Mouse (Mus musculus) midbrain, embryonic 10.5 days (tissue): ENCODE results near the gene Runx2. TPM values are rescaled to one million over a fixed set of nuclear protein-coding genes. Genes with fewer than 3 reads are reported as not detected.

Source experiments
- DNase-seq: peaks from one replicate; pipeline ENCODE4 v3.0.0-alpha.2; 2017; ENCODE audit warnings: low spot score
- H3K27ac ChIP-seq: fragments of 300-500 bp; sonication (generic); replicated peaks from 2 replicates; pipeline ENCODE4 v1.5.1; 2016; ENCODE audit warnings: mild to moderate bottlenecking
- H3K27me3 ChIP-seq: fragments of 300-500 bp; sonication (generic); 2 replicates; pipeline ENCODE4 v1.6.1; 2016; ENCODE audit warnings: low read depth, mild to moderate bottlenecking; ENCODE audit not compliant: poor library complexity, severe bottlenecking
- H3K36me3 ChIP-seq: fragments of 300-500 bp; sonication (generic); 2 replicates; pipeline ENCODE4 v1.6.1; 2016; ENCODE audit warnings: mild to moderate bottlenecking, moderate library complexity
- H3K4me1 ChIP-seq: fragments of 300-500 bp; sonication (generic); 2 replicates; pipeline ENCODE4 v1.6.1; 2016
- H3K4me3 ChIP-seq: fragments of 300-500 bp; sonication (generic); 2 replicates; pipeline ENCODE4 v1.5.1; 2016; ENCODE audit warnings: mild to moderate bottlenecking, moderate library complexity
- H3K9me3 ChIP-seq: fragments of 300-500 bp; sonication (generic); replicated peaks from 2 replicates; pipeline ENCODE4 v1.6.1; 2016; ENCODE audit warnings: mild to moderate bottlenecking
- WGBS: fragments of 180-500 bp; shearing (Covaris S2); methylation state at CpG from one replicate; pipeline ENCODE4 v1.1.7; 2016; 5-methylcytosine and 5-hydroxymethylcytosine counted together
- polyA plus RNA-seq: library from polyadenylated mRNA; unstranded; fragments of >200 nt; fragmentation: Nextera tagmentation; extraction: Ambion mirVana; gene quantifications from 2 replicates; pipeline ENCODE4 v1.2.1, GENCODE M21; 2016

Runx2 gene
- polyA plus RNA-seq, 1 experiment from 2014 or later: 0.17 TPM

DNA sequence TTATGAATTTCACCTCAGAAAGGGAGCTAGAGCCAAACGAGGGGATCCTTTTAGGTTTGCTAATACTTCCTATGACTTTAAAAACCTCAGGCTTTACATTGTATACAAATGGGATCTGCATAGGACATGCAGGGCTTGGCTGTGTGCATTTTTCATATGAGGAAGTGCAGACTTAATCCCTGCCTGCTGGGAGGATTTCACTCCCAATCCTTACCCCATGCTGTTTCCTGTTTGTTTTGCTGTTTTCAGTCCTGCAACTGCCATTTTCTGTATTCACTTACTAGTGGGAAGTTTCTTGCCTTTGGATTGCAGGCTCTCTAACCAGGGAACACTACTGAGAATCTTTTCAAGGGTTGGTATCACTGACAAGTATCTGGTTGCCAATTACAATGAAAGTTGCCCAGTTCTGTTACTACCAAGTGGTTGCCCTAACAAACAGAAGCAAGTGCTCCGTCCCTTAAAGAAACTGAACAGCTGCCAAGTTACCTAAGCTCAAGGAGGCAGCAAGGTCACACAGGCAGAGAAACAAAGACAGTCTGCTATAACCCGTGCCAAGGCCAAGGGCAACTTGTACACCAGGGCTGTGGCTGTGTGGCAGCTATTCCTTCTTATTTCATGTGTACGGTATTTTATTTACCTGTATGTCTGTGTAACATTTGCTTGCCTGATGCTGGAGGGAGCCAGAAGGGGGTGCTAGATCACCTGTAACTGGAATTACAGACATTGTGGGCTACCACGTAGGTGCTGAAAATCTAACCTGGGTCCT is 25.4 kb downstream of the Runx2 start:
- no peaks in the 10 kb centered on the region for H3K9me3 ChIP-seq
- peaks cover 6% of the 10 kb centered on the region; the same call in 1 of the 2 replicates for H3K4me1 ChIP-seq
- H3K27ac ChIP-seq: no peak overlapping the region
- H3K27me3 ChIP-seq: no peaks in the 10 kb centered on the region
- H3K4me3 ChIP-seq: no peak overlapping the region
- DNase-seq: no peak
- 56% methylated on average over 5 of the region's 5 CpGs for WGBS
- H3K36me3 ChIP-seq: peaks cover 9% of the 10 kb centered on the region

DNA sequence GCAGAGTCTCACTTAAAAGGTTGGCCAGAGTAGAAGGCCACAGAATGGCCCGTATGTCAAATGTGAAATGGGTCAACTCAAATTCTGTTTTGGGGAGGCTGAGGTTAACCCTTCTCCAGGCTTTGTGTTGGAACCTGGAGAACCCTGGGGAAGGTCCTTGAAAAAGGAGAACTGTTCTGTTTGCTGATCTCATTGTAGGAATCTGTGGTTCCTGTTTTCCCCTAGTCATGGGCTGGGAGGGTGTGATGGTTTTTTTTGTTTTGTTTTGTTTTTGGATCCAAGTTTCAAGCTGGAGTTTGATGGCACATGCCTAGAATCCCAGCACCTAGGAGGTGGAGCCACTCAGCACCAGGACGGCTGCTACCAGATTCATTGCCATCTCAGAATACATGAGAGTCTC is 31.5 kb downstream of the Runx2 start:
- peaks cover 4% of the 10 kb centered on the region for H3K4me1 ChIP-seq
- no peak overlapping the region for H3K27ac ChIP-seq
- no peaks in the 10 kb centered on the region for H3K9me3 ChIP-seq
- H3K27me3 ChIP-seq: no peaks in the 10 kb centered on the region
- 75% methylated on average over 2 of the region's 2 CpGs for WGBS
- no peak overlapping the region for H3K4me3 ChIP-seq
- DNase-seq: no peak
- no peaks in the 10 kb centered on the region for H3K36me3 ChIP-seq

DNA sequence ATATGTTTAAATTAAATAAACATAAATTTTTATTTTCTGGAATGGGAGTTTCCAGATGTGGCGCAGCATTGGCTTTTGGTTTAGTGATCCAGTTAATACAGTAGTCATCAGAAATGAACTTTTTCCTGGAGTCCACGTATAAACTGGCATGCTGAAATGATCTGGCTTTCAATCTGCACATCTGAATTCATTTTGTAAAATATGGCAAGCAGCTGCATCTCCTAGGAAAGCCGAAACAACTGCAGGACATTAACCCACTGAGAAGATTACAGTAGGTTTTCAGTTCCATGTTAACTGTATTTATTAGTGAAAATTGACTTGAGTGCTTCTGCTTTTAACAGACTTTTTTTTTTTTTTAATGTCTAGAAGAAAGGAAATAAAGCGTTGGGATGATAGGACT is 32.2 kb downstream of the Runx2 start:
- no peak for DNase-seq
- Histone ChIP-seq H3K36me3 (no peaks in the 10 kb centered on the region), H3K4me1 (peaks cover 12% of the 10 kb centered on the region), H3K4me3 (no peak overlapping the region), H3K27me3 (no peaks in the 10 kb centered on the region), H3K9me3 (no peaks in the 10 kb centered on the region), H3K27ac (no peak overlapping the region)
- 90% methylated on average over 4 of the region's 4 CpGs for WGBS

DNA sequence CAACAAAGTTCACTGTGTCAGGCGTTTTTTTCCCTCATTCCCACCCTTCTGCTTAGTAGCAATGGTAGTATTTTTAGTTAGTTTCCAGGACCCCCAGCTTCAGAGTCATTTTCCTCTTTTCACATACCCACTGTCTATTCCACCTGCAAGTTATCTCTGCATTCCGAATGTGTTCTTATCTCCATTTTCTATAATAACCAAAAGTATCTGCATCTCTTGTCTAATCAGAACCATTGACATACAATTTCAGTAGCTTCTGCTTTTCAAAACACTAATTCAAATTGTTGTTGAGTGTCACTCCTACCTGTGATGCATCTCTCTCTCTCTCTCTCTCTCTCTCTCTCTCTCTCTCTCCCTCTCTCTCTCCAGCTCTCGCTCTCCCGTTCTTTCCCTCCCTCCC is 34.2 kb downstream of the Runx2 start:
- H3K27me3 ChIP-seq: no peaks in the 10 kb centered on the region
- H3K4me3 ChIP-seq: no peak overlapping the region
- H3K4me1 ChIP-seq: peaks cover 13% of the 10 kb centered on the region
- WGBS: 69% methylated on average over 4 of the region's 4 CpGs
- no peak overlapping the region for H3K27ac ChIP-seq
- DNase-seq: no peak
- H3K9me3 ChIP-seq: no peaks in the 10 kb centered on the region; the same call in 1 of the 2 replicates
- H3K36me3 ChIP-seq: no peaks in the 10 kb centered on the region

DNA sequence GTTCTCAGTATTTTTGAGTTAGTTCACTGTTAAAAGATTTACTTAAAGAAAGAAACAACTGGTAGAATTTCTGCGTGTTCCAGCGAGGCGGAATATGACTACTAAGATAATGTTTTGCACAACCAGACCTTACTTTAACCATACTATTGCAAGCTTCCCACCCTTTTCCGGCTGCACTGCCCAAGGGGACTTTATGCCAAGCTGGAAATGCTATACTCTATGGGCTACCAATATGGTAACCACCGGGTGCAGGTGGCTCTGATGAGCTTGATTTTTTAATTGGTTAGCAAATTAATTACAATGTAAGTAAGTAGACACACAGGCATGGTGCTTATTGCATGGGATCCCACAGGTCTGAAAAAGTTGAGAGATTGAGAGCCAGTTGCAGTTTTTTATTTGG is 36.5 kb downstream of the Runx2 start:
- Histone ChIP-seq H3K36me3 (no peaks in the 10 kb centered on the region), H3K27ac (peak overlapping the region; percentile 99; the same call in 1 of the 2 replicates), H3K9me3 (no peaks in the 10 kb centered on the region; the same call in 1 of the 2 replicates), H3K4me3 (peak overlapping the region; percentile 93), H3K4me1 (peaks cover 13% of the 10 kb centered on the region), H3K27me3 (no peaks in the 10 kb centered on the region)
- 79% methylated on average over 5 of the region's 5 CpGs for WGBS
- DNase-seq: no peak

DNA sequence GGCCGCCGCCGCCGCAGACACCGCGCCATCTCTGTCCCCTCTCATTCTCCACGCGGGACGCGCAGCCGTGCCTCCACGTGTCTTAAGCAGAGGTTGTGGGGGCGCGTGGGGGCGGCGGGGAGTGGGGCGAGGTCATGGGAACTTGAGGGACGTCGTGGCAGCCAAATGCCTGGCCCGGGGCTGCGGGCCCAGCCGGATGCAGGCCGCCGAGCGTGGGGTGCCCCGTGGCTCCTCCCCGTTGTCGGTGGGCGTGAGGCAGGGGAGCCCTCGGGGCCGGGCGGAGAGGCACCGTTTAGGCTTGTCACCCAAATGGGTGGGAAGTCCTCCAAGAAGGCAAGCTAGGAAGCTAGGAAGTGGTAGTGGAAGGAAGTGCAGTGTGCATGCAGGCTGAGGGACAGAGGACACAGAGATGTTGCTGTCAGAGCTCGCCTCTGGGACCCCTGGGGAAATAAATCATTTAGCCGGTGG is 37.2 kb downstream of the Runx2 start:
- Histone ChIP-seq H3K27ac (peak overlapping the region; percentile 99), H3K9me3 (no peaks in the 10 kb centered on the region; the same call in 1 of the 2 replicates), H3K4me3 (peak overlapping the region; percentile 93), H3K36me3 (no peaks in the 10 kb centered on the region), H3K27me3 (no peaks in the 10 kb centered on the region), H3K4me1 (peaks cover 13% of the 10 kb centered on the region)
- DNase-seq: peak; percentile 74
- WGBS: under 1% methylated on average over 35 of the region's 35 CpGs

DNA sequence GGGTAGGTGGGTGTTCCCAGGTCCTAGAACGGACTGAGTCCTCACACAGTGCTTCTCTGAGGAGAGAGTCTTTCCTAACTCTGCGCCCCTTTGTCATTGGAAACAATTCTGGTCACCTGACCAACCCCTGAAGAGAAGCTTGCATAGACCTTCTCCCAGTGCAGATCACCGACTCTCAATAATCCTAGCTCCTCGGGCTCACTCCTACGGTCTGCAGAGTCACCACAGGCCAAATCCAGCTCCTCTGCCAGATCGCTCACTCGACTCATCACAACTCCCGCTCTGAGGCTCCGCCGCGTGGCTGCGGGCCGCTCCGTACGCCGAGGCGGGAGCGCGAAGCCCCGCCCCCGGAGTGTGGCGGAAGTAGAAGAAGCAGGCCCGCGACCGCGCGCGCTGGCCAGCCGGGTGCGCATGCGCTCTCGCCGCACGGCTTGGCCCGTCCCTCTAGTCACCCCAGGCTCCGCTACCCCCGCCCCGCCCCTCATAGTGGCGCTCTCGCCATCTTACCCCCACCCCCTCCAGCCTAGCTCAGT is 37.8 kb downstream of the Runx2 start, which contains the start of gene Supt3:
Gene Supt3, plus strand, starts transcription at position 415 of the 533 bp plus-strand sequence.
- peak; percentile 95 for DNase-seq
- WGBS: under 1% methylated on average over 38 of the region's 40 CpGs

DNA sequence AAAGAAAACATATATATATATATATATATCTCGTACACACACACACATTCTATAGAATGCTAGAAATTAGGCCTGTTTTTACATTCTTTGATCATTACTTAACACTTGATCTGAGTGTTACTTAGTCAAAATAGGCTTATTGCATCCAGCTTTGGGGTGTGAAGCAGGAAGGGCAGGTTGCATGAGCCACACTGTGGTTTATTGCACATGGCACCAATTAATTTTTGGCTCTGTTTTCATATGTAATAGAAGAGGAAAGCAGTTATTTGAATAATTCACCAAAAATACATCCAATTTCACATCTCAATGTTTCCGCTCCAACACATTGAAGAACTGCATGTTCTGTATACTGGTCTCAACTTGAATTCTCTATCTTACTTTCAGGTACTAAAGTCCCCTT is 42.0 kb downstream of the Runx2 start:
- Histone ChIP-seq H3K27me3 (no peaks in the 10 kb centered on the region), H3K36me3 (no peaks in the 10 kb centered on the region), H3K9me3 (no peaks in the 10 kb centered on the region; the same call in 1 of the 2 replicates), H3K27ac (no peak overlapping the region), H3K4me1 (peaks cover 4% of the 10 kb centered on the region), H3K4me3 (no peak overlapping the region)
- 87% methylated on average over 2 of the region's 2 CpGs for WGBS
- no peak for DNase-seq

More for the DNA sequence above, 37.8 kb downstream of the Runx2 start, which contains the start of gene Supt3:
- peaks cover 13% of the 10 kb centered on the region for H3K4me1 ChIP-seq
- peak within 1 kb of the TSS; percentile 93 for H3K4me3 ChIP-seq
- H3K9me3 ChIP-seq: no peaks in the 10 kb centered on the region; the same call in 1 of the 2 replicates
- peak within 1 kb of the TSS; percentile 99 for H3K27ac ChIP-seq
- no peaks in the 10 kb centered on the region for H3K36me3 ChIP-seq
- no peaks in the 10 kb centered on the region for H3K27me3 ChIP-seq

DNA sequence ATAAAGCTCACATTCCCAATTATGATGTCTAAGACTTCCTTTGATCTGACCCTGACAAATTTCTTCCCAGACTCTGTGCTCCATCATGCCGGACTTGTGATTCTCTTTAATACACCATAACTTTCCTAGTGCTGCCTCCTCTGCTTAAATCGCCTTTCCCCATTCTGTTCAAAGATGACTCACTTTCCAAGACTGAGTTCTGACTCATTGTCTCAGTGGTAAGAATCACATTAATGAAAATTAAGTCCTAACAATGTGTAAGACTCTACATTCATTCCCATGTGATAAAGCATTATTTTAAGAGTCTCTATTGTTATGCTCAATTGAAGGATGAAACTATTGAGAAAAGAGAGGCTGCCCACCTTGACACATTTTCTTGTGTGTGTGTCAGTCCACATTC is 43.7 kb downstream of the Runx2 start:
- WGBS: 86% methylated on average over 2 of the region's 2 CpGs
- Histone ChIP-seq H3K4me1 (peaks cover 5% of the 10 kb centered on the region; the same call in 1 of the 2 replicates), H3K27me3 (no peaks in the 10 kb centered on the region), H3K27ac (no peak overlapping the region), H3K9me3 (no peaks in the 10 kb centered on the region; the same call in 1 of the 2 replicates), H3K4me3 (no peak overlapping the region), H3K36me3 (no peaks in the 10 kb centered on the region)
- no peak for DNase-seq

DNA sequence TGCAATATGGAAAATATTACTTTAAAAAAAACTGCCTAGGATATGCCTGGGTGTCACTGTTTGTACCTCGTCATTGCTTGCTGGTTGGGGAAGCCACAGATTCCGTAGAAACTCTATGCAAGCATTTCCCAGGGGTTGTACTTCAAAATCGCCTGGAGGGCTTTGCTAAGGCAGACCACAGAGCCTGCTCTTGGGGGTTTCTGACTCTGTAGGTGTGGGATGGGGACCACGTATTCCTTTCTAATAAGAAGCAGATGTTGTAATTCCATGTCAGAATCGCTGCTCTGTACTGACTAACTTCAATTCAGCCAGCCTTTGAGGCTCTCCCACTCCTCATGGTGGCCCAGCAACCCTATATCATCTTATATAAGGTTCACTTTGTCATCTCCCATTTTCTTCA is 46.1 kb downstream of the Runx2 start:
- Histone ChIP-seq H3K36me3 (no peaks in the 10 kb centered on the region), H3K4me3 (no peak overlapping the region), H3K9me3 (no peaks in the 10 kb centered on the region), H3K27ac (no peak overlapping the region), H3K4me1 (peaks cover 5% of the 10 kb centered on the region; the same call in 1 of the 2 replicates), H3K27me3 (no peaks in the 10 kb centered on the region)
- no peak for DNase-seq
- WGBS: 62% methylated on average over 5 of the region's 5 CpGs

DNA sequence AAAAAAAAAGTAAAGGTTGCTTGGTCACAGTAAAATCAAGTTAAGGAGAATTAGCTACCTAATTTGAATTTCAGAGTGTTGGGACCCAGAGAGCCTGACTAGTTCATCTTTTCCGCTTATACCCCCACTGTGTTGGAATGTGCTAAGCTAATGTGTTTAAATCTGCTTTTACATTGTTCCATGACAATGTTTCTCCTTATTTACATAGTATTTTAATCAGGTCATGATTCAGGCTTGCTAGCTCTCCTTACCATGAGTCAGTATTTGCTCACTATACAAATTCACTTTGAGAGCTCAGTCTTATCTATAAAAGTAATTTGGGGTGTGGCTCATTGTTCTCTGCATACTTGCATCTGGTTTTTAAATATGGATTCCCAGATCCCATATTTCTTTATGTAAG is 47.2 kb downstream of the Runx2 start:
- no peak for DNase-seq
- Histone ChIP-seq H3K27me3 (no peaks in the 10 kb centered on the region), H3K36me3 (no peaks in the 10 kb centered on the region), H3K4me1 (peaks cover 5% of the 10 kb centered on the region; the same call in 1 of the 2 replicates), H3K27ac (no peak overlapping the region), H3K9me3 (no peaks in the 10 kb centered on the region), H3K4me3 (no peak overlapping the region)
- 74% methylated on average over 1 of the region's 1 CpGs for WGBS

DNA sequence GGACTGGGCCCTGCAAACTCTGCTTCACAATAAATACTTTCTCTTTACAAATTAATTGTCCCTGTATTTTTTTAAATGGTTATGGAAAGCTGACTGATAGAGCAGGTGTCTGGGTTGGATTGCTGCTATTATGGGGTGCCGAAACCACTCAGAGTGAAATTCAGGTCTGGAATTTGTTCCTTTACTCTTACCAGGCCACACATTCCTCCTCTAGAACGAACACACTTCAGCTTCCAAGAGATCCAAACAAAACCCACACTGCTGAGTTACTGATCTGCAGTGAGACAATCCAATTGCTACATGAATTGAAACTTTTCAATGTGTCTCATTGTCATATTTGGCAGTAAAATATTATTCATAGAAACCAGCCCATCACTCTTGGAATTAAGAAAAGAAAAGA is 47.6 kb downstream of the Runx2 start:
- Histone ChIP-seq H3K9me3 (no peaks in the 10 kb centered on the region), H3K4me3 (no peak overlapping the region), H3K27ac (no peak overlapping the region), H3K27me3 (no peaks in the 10 kb centered on the region), H3K36me3 (no peaks in the 10 kb centered on the region), H3K4me1 (peaks cover 5% of the 10 kb centered on the region; the same call in 1 of the 2 replicates)
- no peak for DNase-seq
- 65% methylated on average over 2 of the region's 2 CpGs for WGBS

DNA sequence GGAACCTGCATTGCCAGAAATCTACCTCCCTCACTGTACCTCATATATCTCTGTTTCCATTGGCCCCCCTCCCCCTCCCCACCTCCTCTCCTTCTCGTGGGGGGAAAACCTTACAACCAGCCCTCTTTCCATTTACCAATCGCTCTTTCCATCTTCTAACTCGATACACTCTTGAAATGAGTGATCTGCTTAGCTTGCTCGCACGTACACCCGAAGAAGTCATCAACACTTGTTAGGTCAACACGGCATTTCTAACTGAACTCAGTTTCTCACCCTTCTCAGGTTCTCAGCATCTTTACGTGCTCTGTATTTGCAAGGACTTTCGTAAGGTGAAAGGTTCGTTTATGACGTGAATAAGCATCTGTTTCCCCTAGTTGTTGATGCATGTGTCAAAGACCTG is 48.3 kb downstream of the Runx2 start:
- Histone ChIP-seq H3K27me3 (no peaks in the 10 kb centered on the region), H3K27ac (no peak overlapping the region), H3K9me3 (no peaks in the 10 kb centered on the region), H3K4me1 (peaks cover 5% of the 10 kb centered on the region; the same call in 1 of the 2 replicates), H3K4me3 (no peak overlapping the region), H3K36me3 (no peaks in the 10 kb centered on the region)
- DNase-seq: no peak
- WGBS: 91% methylated on average over 11 of the region's 11 CpGs
